Mouse (Mus musculus): ENCODE results near the gene Uri1.

Gene Uri1

GRCm38 (mm10) chr7:38013946-38014345 lies 9.4 kb downstream of the Uri1 start:
- no peak for DNase-seq (ENCODE audit: low spot score in 2 of 2)

GRCm38 (mm10) chr7:38012811-38013210 lies 10.5 kb downstream of the Uri1 start:
- DNase-seq (ENCODE audit: low spot score in 2 of 2), result no peak

- no peak for DNase-seq (ENCODE audit: low spot score in 2 of 2)
Measured at GRCm38 (mm10) chr7:38008359-38008758, 15.0 kb downstream of the Uri1 start.

- no peak for DNase-seq (ENCODE audit: low spot score in 2 of 2)
Measured at GRCm38 (mm10) chr7:38002451-38002850, 20.9 kb downstream of the Uri1 start.

GRCm38 (mm10) chr7:37999691-38000090 lies 23.7 kb downstream of the Uri1 start:
- no peak for DNase-seq (ENCODE audit: low spot score in 2 of 2)

- DNase-seq (ENCODE audit: low spot score in 2 of 2), result no peak
Measured at GRCm38 (mm10) chr7:37992861-37993260, 30.5 kb downstream of the Uri1 start.

GRCm38 (mm10) chr7:37984866-37985265 lies 38.5 kb downstream of the Uri1 start:
- DNase-seq (ENCODE audit: low spot score in 2 of 2), result no peak

- no peak for DNase-seq (ENCODE audit: low spot score in 2 of 2)
Measured at GRCm38 (mm10) chr7:37983471-37983870, 39.9 kb downstream of the Uri1 start.

GRCm38 (mm10) chr7:37979729-37980128 lies 43.6 kb downstream of the Uri1 start:
- no peak for DNase-seq (ENCODE audit: low spot score in 2 of 2)

GRCm38 (mm10) chr7:37978412-37978811 lies 44.9 kb downstream of the Uri1 start:
- DNase-seq (ENCODE audit: low spot score in 2 of 2), result no peak

GRCm38 (mm10) chr7:37977676-37978075 lies 45.7 kb downstream of the Uri1 start:
- no peak for DNase-seq (ENCODE audit: low spot score in 2 of 2)

GRCm38 (mm10) chr7:37972999-37973555 lies 50.3 kb downstream of the Uri1 start:
- no peak for DNase-seq (ENCODE audit: low spot score in 2 of 2)

- no peak for DNase-seq (ENCODE audit: low spot score in 2 of 2)
Measured at GRCm38 (mm10) chr7:37972571-37972970, 50.8 kb downstream of the Uri1 start.

GRCm38 (mm10) chr7:37962326-37962725 lies 61.0 kb downstream of the Uri1 start:
- DNase-seq (ENCODE audit: low spot score in 2 of 2), result no peak

GRCm38 (mm10) chr7:37961247-37961646 lies 62.1 kb downstream of the Uri1 start:
- DNase-seq (ENCODE audit: low spot score in 2 of 2), result no peak

GRCm38 (mm10) chr7:37951841-37952240 lies 71.5 kb downstream of the Uri1 start:
- DNase-seq (ENCODE audit: low spot score in 2 of 2), result no peak

- no peak for DNase-seq (ENCODE audit: low spot score in 2 of 2)
Measured at GRCm38 (mm10) chr7:37936459-37936858, 86.9 kb downstream of the Uri1 start.

GRCm38 (mm10) chr7:37935786-37936185 lies 87.6 kb downstream of the Uri1 start:
- peak in 1 of 2 experiments; percentile 10 for DNase-seq (ENCODE audit: low spot score in 2 of 2)

GRCm38 (mm10) chr7:37934770-37935182 lies 88.6 kb downstream of the Uri1 start:
- DNase-seq (ENCODE audit: low spot score in 2 of 2), result no peak

GRCm38 (mm10) chr7:37933754-37934308 lies 89.5 kb downstream of the Uri1 start:
- no peak for DNase-seq (ENCODE audit: low spot score in 2 of 2)

GRCm38 (mm10) chr7:37931631-37932030 lies 91.7 kb downstream of the Uri1 start:
- DNase-seq (ENCODE audit: low spot score in 2 of 2), result no peak

- DNase-seq (ENCODE audit: low spot score in 2 of 2), result no peak
Measured at GRCm38 (mm10) chr7:37929738-37930137, 93.6 kb downstream of the Uri1 start.

- DNase-seq (ENCODE audit: low spot score in 2 of 2), result no peak
Measured at GRCm38 (mm10) chr7:37922999-37923398, 100.4 kb downstream of the Uri1 start.

Data from heart, adult 9 months (tissue).